Mouse (Mus musculus) stomach, postnatal 0 days (tissue): ENCODE data around the gene Dock4. TPM values are rescaled to one million over a fixed set of nuclear protein-coding genes. Genes with fewer than 3 reads are reported as not detected.
A peak's percentile ranks its signal among the peaks of the same experiment; 100 is the strongest.

Source experiments
- ATAC-seq: fragments of 200-750 bp; cut with Nextera tagmentation; 2 replicates; pipeline ENCODE4 v1.8.0; 2017; ENCODE audit not compliant: low FRiP score, low TSS enrichment
- DNase-seq: peaks from one replicate; pipeline ENCODE4 v3.0.0-alpha.2; 2016; ENCODE audit warnings: low spot score
- H3K27ac ChIP-seq: fragments of 300-500 bp; sonication (generic); replicated peaks from 2 replicates; pipeline ENCODE4 v1.5.1; 2014; ENCODE audit warnings: mild to moderate bottlenecking, control low read depth
- H3K27me3 ChIP-seq: fragments of 300-500 bp; sonication (generic); 2 replicates; pipeline ENCODE4 v1.6.1; 2014; ENCODE audit warnings: low read length; ENCODE audit not compliant: control insufficient read depth, insufficient read depth
- H3K36me3 ChIP-seq: fragments of 300-500 bp; sonication (generic); 2 replicates; pipeline ENCODE4 v1.6.1; 2014; ENCODE audit warnings: low read length, mixed read lengths; ENCODE audit not compliant: control insufficient read depth, insufficient read depth
- H3K4me1 ChIP-seq: fragments of 300-500 bp; sonication (generic); replicated peaks from 2 replicates; pipeline ENCODE4 v1.6.1; 2014; ENCODE audit warnings: antibody characterized with exemption; ENCODE audit not compliant: control insufficient read depth, insufficient read depth
- H3K4me2 ChIP-seq: fragments of 300-500 bp; sonication (generic); replicated peaks from 2 replicates; pipeline ENCODE4 v1.6.1; 2014; ENCODE audit warnings: low read depth, mild to moderate bottlenecking, control low read depth, moderate library complexity
- H3K4me3 ChIP-seq: fragments of 300-500 bp; sonication (generic); 2 replicates; pipeline ENCODE4 v1.5.1; 2014; ENCODE audit warnings: low read depth, low read length, control low read depth
- H3K9ac ChIP-seq: fragments of 300-500 bp; sonication (generic); 2 replicates; pipeline ENCODE4 v1.6.1; 2014; ENCODE audit warnings: mild to moderate bottlenecking, low read length, control low read depth, mixed read lengths
- H3K9me3 ChIP-seq: fragments of 300-500 bp; sonication (generic); 2 replicates; pipeline ENCODE4 v1.6.1; 2016; ENCODE audit warnings: low read length; ENCODE audit not compliant: control insufficient read depth
- CTCF ChIP-seq: IDR thresholded peaks from 2 replicates; pipeline ENCODE4 v1.5.1; 2016; ENCODE audit warnings: antibody characterized with exemption, low read depth, mild to moderate bottlenecking, moderate library complexity
- EP300 ChIP-seq: optimal IDR thresholded peaks from 2 replicates; pipeline ENCODE3; 2016; ENCODE audit warnings: antibody characterized with exemption
- WGBS: fragments of 180-500 bp; shearing (Covaris S2); extraction: QIAGEN DNeasy Blood & Tissue Kit; methylation state at CpG from one replicate; pipeline ENCODE4 v1.1.7; 2014; 5-methylcytosine and 5-hydroxymethylcytosine counted together
- polyA plus RNA-seq: library from polyadenylated mRNA; unstranded; fragments of >200 nt; fragmentation: Nextera tagmentation; extraction: Ambion mirVana; gene quantifications from 2 replicates; pipeline ENCODE4 v1.2.1, GENCODE M21; 2015

Dock4 gene
- polyA plus RNA-seq, 1 experiment from 2014 or later: 3.1 TPM

- Histone ChIP-seq H3K4me2 (no peak overlapping the region), H3K9me3 (no peaks in the 10 kb centered on the region), H3K4me3 (no peak overlapping the region), H3K9ac (no peak overlapping the region), H3K27me3 (no peaks in the 10 kb centered on the region), H3K36me3 (no peaks in the 10 kb centered on the region), H3K4me1 (no peaks in the 10 kb centered on the region), H3K27ac (no peak overlapping the region)
- peak; percentile 27 for DNase-seq
- 14% methylated on average over 2 of the region's 2 CpGs for WGBS
- ATAC-seq: peak; percentile 80
- TF ChIP-seq CTCF: no peak
- no peak for TF ChIP-seq EP300
These were observed 442.6 kb downstream of the Dock4 start for GRCm38 (mm10) chr12:40888261-40888791.

DNA sequence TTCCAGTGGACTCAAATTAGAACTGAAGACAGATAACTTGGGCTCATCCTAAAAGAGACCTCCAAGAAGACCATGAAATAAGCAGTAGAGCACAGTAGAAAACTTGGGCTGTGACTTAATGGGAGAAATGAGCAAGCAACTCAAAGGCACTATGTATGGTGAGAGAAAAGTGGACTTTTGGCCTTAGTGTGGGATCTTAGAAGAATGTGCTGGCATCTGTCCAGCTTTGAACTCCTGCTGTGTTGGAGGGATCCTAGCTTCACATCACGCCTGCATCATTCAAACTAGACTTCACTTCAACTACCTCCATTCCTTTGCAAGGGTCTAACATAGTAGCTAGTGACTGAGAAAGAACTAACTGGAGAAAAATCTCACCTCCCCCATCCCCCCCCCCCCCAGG is 443.1 kb downstream of the Dock4 start:
- no peak for DNase-seq
- 31% methylated on average over 1 of the region's 1 CpGs for WGBS

DNA sequence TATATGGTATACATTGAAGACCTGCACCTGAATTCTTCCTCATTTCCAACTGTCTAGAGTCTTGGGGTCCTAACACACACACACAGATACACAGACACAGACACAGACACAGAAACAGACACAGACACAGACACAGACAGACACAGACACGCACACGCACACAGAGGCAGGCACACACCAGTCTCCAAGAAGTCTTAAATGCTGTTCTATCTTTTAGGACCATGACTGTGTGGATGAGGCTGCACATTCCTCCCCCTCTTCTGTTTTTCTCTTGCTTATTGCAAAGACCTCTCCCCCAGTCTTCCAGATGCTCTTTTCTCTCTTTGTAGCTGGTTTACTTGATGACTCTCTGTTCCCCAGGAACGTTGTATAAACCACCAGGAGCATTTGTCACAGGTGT is 443.8 kb downstream of the Dock4 start:
- Histone ChIP-seq H3K4me3 (no peak overlapping the region), H3K4me2 (no peak overlapping the region), H3K4me1 (no peaks in the 10 kb centered on the region), H3K9me3 (no peaks in the 10 kb centered on the region), H3K9ac (no peak overlapping the region), H3K36me3 (no peaks in the 10 kb centered on the region), H3K27ac (no peak overlapping the region), H3K27me3 (no peaks in the 10 kb centered on the region)
- no peak for ATAC-seq
- DNase-seq: no peak
- 81% methylated on average over 3 of the region's 3 CpGs for WGBS
- TF ChIP-seq CTCF (no peak), EP300 (no peak)

More for the DNA sequence above, 443.1 kb downstream of the Dock4 start:
- Histone ChIP-seq H3K9me3 (no peaks in the 10 kb centered on the region), H3K9ac (no peak overlapping the region), H3K27ac (no peak overlapping the region), H3K4me2 (no peak overlapping the region), H3K36me3 (no peaks in the 10 kb centered on the region), H3K4me3 (no peak overlapping the region), H3K4me1 (no peaks in the 10 kb centered on the region), H3K27me3 (no peaks in the 10 kb centered on the region)
- ATAC-seq: peak; percentile 3; the same call in 1 of the 2 replicates
- TF ChIP-seq EP300: no peak
- no peak for TF ChIP-seq CTCF

DNA sequence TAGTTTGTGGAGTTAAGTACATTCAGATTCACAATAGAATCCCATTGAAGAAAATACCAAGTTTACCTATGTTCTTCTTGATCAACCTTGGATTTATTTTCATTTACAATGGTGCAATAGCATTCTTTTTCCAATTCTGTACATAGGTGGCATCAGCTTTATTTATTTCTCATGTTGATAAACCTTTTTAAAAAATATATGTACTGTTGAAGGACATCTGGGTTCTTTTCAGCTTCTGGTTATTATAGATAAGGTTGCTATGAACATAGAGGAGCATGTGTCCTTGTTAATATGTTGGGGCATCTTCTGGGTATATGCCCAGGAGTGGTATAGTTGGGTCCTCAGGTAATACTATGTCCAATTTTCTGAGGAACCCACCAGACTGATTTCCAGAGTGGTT is 445.4 kb downstream of the Dock4 start:
- ATAC-seq (no peak), DNase-seq (no peak)
- H3K4me1 ChIP-seq: no peaks in the 10 kb centered on the region
- no peak overlapping the region for H3K4me3 ChIP-seq
- H3K36me3 ChIP-seq: no peaks in the 10 kb centered on the region
- no peak overlapping the region for H3K27ac ChIP-seq
- H3K27me3 ChIP-seq: no peaks in the 10 kb centered on the region
- no peak for TF ChIP-seq CTCF
- TF ChIP-seq EP300: no peak
- H3K9me3 ChIP-seq: no peaks in the 10 kb centered on the region
- H3K9ac ChIP-seq: no peak overlapping the region
- no peak overlapping the region for H3K4me2 ChIP-seq

DNA sequence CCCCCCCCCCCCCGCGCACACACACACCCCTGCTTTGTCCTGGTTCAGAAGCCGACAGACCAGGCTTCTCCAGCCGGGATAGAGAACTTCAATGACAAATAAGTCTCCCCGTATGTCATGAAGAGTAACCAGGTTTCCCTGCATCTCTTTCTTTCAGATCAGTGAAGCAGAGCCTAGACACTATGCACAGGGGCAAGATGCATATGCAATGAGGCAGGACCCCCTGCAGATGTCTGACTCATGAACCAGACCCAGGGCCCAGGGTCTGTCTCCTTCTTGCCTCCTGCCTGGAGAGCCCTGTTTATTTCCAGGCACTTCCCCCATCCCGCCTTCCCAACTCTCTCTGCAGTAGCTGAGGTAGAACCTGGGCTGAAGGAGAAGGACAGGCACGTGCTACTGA is 448.0 kb downstream of the Dock4 start:
- Histone ChIP-seq H3K27me3 (no peaks in the 10 kb centered on the region), H3K9me3 (no peaks in the 10 kb centered on the region), H3K4me1 (no peaks in the 10 kb centered on the region), H3K4me2 (no peak overlapping the region), H3K9ac (no peak overlapping the region), H3K27ac (no peak overlapping the region), H3K36me3 (no peaks in the 10 kb centered on the region), H3K4me3 (no peak overlapping the region)
- TF ChIP-seq CTCF (no peak), EP300 (no peak)
- whole genome bisulfite sequencing: 53% methylated on average over 4 of the region's 7 CpGs
- ATAC-seq (no peak), DNase-seq (no peak)

- no peak for DNase-seq
- TF ChIP-seq CTCF (no peak), EP300 (no peak)
- 93% methylated on average over 5 of the region's 5 CpGs for WGBS
- H3K36me3 ChIP-seq: no peaks in the 10 kb centered on the region
- H3K27ac ChIP-seq: no peak overlapping the region
- H3K4me2 ChIP-seq: no peak overlapping the region
- ATAC-seq: no peak
- no peaks in the 10 kb centered on the region for H3K27me3 ChIP-seq
- no peaks in the 10 kb centered on the region for H3K4me1 ChIP-seq
- H3K4me3 ChIP-seq: no peak overlapping the region
- no peak overlapping the region for H3K9ac ChIP-seq
- H3K9me3 ChIP-seq: no peaks in the 10 kb centered on the region
These were observed 448.9 kb downstream of the Dock4 start for GRCm38 (mm10) chr12:40894695-40895094.

Other genes with a start within 250 kb of the Dock4 start
- gene Lsmem1, start 246.5 kb upstream of the Dock4 start, polyA plus RNA-seq: 0.11 TPM in 1 of 2 replicates, not detected in the other
- 122 TPM in 2 replicates for gene Ifrd1, start 197.4 kb upstream of the Dock4 start, polyA plus RNA-seq
- 21.3 and 21.7 TPM in 2 replicates for gene Zfp277, start 50 bp upstream of the Dock4 start, polyA plus RNA-seq